Mouse (Mus musculus): ENCODE measurements around the gene Gm20708. TPM values are rescaled to one million over a fixed set of nuclear protein-coding genes. Genes with fewer than 3 reads are reported as not detected.
A peak's percentile ranks its signal among the peaks of the same experiment; 100 is the strongest.

Gm20708 gene
- polyA plus RNA-seq, 1 experiment from 2014 or later: 0.16 TPM

DNA sequence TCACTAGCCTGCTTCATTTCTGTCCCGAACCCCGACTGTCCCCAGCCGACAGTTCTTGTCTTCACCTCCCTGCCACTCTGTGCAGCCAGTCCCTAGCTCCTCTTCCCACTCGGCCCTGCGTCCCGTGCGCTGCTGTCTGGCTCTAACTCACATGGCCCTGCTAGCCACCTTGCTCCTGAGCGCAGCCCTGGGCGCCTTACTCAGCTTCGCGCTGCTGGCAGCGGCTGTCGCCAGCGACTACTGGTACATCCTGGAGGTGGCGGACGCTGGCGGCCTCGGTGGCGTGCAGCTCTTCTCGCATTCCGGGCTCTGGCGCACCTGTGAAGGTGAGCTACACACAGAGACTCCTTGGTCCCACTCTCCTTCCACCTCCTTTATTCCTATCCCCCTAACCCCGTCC, 51.1 kb downstream of the Gm20708 start, which contains the start of gene Tmem235:
Tmem235 (plus strand) TSS at position 152 of the 400 bp plus-strand sequence.
- peaks cover 19% of the 10 kb centered on the region for H3K36me3 ChIP-seq (ENCODE audit: control insufficient read depth, insufficient read depth, low read length)
- H3K4me2 ChIP-seq (ENCODE audit: low read depth, severe bottlenecking): peak within 1 kb of the TSS; percentile 18; the same call in 1 of the 2 replicates
- H3K9me3 ChIP-seq (ENCODE audit: control insufficient read depth, low read length): no peaks in the 10 kb centered on the region
- 0 out of 2 replicates have a peak, but pooled peaks cover 8% of the 10 kb centered on the region for H3K4me1 ChIP-seq (ENCODE audit: control insufficient read depth, insufficient read depth, low read length)
- WGBS: 3% methylated on average over 23 of the region's 23 CpGs
- DNase-seq (ENCODE audit: low spot score): peak; percentile 50
- H3K27me3 ChIP-seq (ENCODE audit: control insufficient read depth, insufficient read depth, low read length): peaks cover 28% of the 10 kb centered on the region
- H3K4me3 ChIP-seq (ENCODE audit: low read depth, low read length): 0 out of 2 replicates have a peak within 1 kb of the TSS, but pooled peaks have one; percentile 5
- H3K27ac ChIP-seq (replicated peaks; ENCODE audit: low read depth, low read length): no peak within 1 kb of the TSS
- no peak for ATAC-seq (ENCODE audit: insufficient number of reproducible peaks, low FRiP score, low TSS enrichment, low read depth)
- no peak within 1 kb of the TSS for H3K9ac ChIP-seq (ENCODE audit: low read length)

- Histone ChIP-seq H3K27ac (replicated peaks; ENCODE audit: low read depth, low read length) (no peak overlapping the region), H3K9ac (ENCODE audit: low read length) (no peak overlapping the region), H3K36me3 (ENCODE audit: control insufficient read depth, insufficient read depth, low read length) (no peaks in the 10 kb centered on the region; the same call in 1 of the 2 replicates), H3K4me2 (ENCODE audit: low read depth, severe bottlenecking) (no peak overlapping the region), H3K4me1 (ENCODE audit: control insufficient read depth, insufficient read depth, low read length) (0 out of 2 replicates have a peak, but pooled peaks cover 8% of the 10 kb centered on the region), H3K4me3 (ENCODE audit: low read depth, low read length) (no peak overlapping the region), H3K9me3 (ENCODE audit: control insufficient read depth, low read length) (no peaks in the 10 kb centered on the region), H3K27me3 (ENCODE audit: control insufficient read depth, insufficient read depth, low read length) (peaks cover 28% of the 10 kb centered on the region)
- no peak for DNase-seq (ENCODE audit: low spot score)
- no peak for ATAC-seq (ENCODE audit: insufficient number of reproducible peaks, low FRiP score, low TSS enrichment, low read depth)
- WGBS: 35% methylated on average over 11 of the region's 11 CpGs
Measured at GRCm38 (mm10) chr11:117863174-117863856, 53.8 kb downstream of the Gm20708 start.

GRCm38 (mm10) chr11:117864805-117865204, 55.3 kb downstream of the Gm20708 start:
- H3K4me3 ChIP-seq (ENCODE audit: low read depth, low read length): no peak overlapping the region
- H3K9ac ChIP-seq (ENCODE audit: low read length): no peak overlapping the region
- no peak overlapping the region for H3K4me2 ChIP-seq (ENCODE audit: low read depth, severe bottlenecking)
- H3K27ac ChIP-seq (replicated peaks; ENCODE audit: low read depth, low read length): no peak overlapping the region
- peaks cover 24% of the 10 kb centered on the region for H3K27me3 ChIP-seq (ENCODE audit: control insufficient read depth, insufficient read depth, low read length)
- H3K9me3 ChIP-seq (ENCODE audit: control insufficient read depth, low read length): no peaks in the 10 kb centered on the region
- no peak for ATAC-seq (ENCODE audit: insufficient number of reproducible peaks, low FRiP score, low TSS enrichment, low read depth)
- H3K4me1 ChIP-seq (ENCODE audit: control insufficient read depth, insufficient read depth, low read length): 0 out of 2 replicates have a peak, but pooled peaks cover 6% of the 10 kb centered on the region
- DNase-seq (ENCODE audit: low spot score): no peak
- WGBS: 40% methylated on average over 2 of the region's 2 CpGs
- no peaks in the 10 kb centered on the region; the same call in 1 of the 2 replicates for H3K36me3 ChIP-seq (ENCODE audit: control insufficient read depth, insufficient read depth, low read length)

DNA sequence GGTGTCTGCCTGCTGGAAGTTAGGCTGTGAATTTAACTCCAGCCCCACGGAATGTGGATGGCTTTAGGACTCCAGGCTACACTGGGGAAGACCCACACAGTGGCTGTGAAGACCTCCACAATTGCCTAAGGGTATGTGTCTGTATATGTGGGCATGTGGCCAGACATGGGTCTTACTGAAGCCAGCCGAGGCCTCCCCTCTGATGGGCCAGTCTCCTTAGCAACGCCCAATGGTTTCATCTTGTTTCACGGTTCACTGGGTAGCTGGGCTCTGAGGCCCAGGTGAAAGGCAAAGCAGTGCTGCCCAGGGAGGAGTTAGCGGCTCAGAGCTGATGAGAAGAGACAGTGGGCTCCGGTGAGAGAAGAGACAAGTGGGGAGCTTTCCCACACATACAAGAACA, 56.5 kb downstream of the Gm20708 start:
- 44% methylated on average over 6 of the region's 6 CpGs for WGBS
- Histone ChIP-seq H3K36me3 (ENCODE audit: control insufficient read depth, insufficient read depth, low read length) (no peaks in the 10 kb centered on the region; the same call in 1 of the 2 replicates), H3K27me3 (ENCODE audit: control insufficient read depth, insufficient read depth, low read length) (peaks cover 12% of the 10 kb centered on the region; the same call in 1 of the 2 replicates), H3K4me1 (ENCODE audit: control insufficient read depth, insufficient read depth, low read length) (no peaks in the 10 kb centered on the region), H3K9ac (ENCODE audit: low read length) (no peak overlapping the region), H3K27ac (replicated peaks; ENCODE audit: low read depth, low read length) (no peak overlapping the region), H3K4me2 (ENCODE audit: low read depth, severe bottlenecking) (no peak overlapping the region), H3K4me3 (ENCODE audit: low read depth, low read length) (no peak overlapping the region), H3K9me3 (ENCODE audit: control insufficient read depth, low read length) (no peaks in the 10 kb centered on the region)
- DNase-seq (ENCODE audit: low spot score) (no peak), ATAC-seq (ENCODE audit: insufficient number of reproducible peaks, low FRiP score, low TSS enrichment, low read depth) (no peak)

DNA sequence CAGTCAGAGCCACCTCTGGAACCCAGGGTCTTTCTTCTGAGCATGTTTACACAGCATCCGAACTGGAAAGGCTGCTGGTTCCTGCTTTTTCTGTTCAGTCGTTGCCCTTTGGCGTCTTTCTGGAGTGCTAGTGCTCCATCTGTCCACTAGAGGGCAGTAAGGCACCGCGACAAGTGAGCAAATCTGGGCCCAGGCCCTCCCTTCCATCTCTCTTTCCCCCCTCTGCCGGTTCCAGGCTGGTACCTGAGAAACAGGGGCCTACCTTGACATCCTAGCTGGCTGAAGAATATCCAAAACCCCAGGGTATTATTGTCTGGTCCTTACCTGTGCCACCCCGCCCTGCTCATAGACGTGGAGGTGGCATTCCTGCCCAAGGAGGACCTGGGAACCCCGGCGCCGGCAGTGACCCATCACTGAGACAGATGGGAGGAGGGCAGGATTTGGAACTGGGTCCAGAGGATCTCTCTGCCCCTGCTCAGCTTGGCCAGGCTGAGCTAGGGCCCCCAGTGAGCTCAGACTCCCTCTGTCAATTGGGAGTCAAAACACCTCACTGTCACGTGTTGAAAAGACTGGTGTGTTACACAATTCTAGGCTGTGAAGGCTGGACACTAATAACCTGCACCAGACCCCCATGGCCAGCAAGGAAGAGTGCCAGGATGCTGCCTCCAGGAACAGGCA, 61.4 kb downstream of the Gm20708 start:
- no peak for ATAC-seq (ENCODE audit: insufficient number of reproducible peaks, low FRiP score, low TSS enrichment, low read depth)
- no peak overlapping the region for H3K9ac ChIP-seq (ENCODE audit: low read length)
- H3K36me3 ChIP-seq (ENCODE audit: control insufficient read depth, insufficient read depth, low read length): no peaks in the 10 kb centered on the region; the same call in 1 of the 2 replicates
- H3K4me3 ChIP-seq (ENCODE audit: low read depth, low read length): no peak overlapping the region
- no peaks in the 10 kb centered on the region for H3K27me3 ChIP-seq (ENCODE audit: control insufficient read depth, insufficient read depth, low read length)
- H3K4me1 ChIP-seq (ENCODE audit: control insufficient read depth, insufficient read depth, low read length): peaks cover 3% of the 10 kb centered on the region; the same call in 1 of the 2 replicates
- peak; percentile 85 for DNase-seq (ENCODE audit: low spot score)
- H3K27ac ChIP-seq (replicated peaks; ENCODE audit: low read depth, low read length): no peak overlapping the region
- 40% methylated on average over 12 of the region's 12 CpGs for WGBS
- no peaks in the 10 kb centered on the region for H3K9me3 ChIP-seq (ENCODE audit: control insufficient read depth, low read length)
- no peak overlapping the region for H3K4me2 ChIP-seq (ENCODE audit: low read depth, severe bottlenecking)

- no peak for ATAC-seq (ENCODE audit: insufficient number of reproducible peaks, low FRiP score, low TSS enrichment, low read depth)
- no peaks in the 10 kb centered on the region; the same call in 1 of the 2 replicates for H3K36me3 ChIP-seq (ENCODE audit: control insufficient read depth, insufficient read depth, low read length)
- no peak overlapping the region for H3K4me3 ChIP-seq (ENCODE audit: low read depth, low read length)
- H3K27ac ChIP-seq (replicated peaks; ENCODE audit: low read depth, low read length): no peak overlapping the region
- DNase-seq (ENCODE audit: low spot score): no peak
- H3K9me3 ChIP-seq (ENCODE audit: control insufficient read depth, low read length): no peaks in the 10 kb centered on the region
- no peaks in the 10 kb centered on the region for H3K27me3 ChIP-seq (ENCODE audit: control insufficient read depth, insufficient read depth, low read length)
- H3K4me2 ChIP-seq (ENCODE audit: low read depth, severe bottlenecking): no peak overlapping the region
- H3K4me1 ChIP-seq (ENCODE audit: control insufficient read depth, insufficient read depth, low read length): peaks cover 3% of the 10 kb centered on the region; the same call in 1 of the 2 replicates
- H3K9ac ChIP-seq (ENCODE audit: low read length): no peak overlapping the region
- 71% methylated on average over 5 of the region's 5 CpGs for WGBS
Measured at GRCm38 (mm10) chr11:117871376-117871775, 61.9 kb downstream of the Gm20708 start.

DNA sequence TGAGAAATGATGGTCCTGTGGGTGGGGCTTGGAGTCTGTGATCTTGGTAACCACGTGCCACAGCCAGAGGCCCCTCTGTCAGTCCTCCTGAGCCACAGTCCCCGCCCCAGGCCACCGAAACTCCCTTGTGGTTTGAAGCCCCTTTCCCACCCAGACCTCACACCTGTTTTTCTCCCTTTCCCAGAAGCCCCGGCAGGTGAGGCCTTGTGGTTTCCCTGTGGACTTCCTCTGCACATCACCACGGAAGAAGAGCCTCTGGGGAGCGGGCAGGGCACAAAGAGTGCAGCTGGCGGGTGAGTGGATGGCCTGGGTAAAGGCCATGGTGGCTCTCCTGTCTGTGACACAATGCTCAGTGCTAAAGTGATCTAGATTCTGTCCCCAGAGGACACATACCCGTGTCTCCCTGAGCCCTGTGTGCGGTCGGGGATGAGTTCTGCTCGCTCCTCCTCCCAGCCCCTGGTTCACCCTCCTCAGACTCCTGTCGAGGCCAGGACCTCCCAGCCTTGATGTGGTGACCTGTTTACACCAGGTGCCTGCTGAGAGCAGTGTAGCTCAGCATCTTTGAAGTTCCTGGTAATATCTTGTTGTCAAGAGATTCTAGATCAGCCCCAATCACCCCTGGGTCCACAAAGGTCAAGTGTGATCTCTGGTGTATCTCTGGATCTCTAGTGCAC, 62.6 kb downstream of the Gm20708 start:
- no peaks in the 10 kb centered on the region for H3K27me3 ChIP-seq (ENCODE audit: control insufficient read depth, insufficient read depth, low read length)
- ATAC-seq (ENCODE audit: insufficient number of reproducible peaks, low FRiP score, low TSS enrichment, low read depth) (no peak), DNase-seq (ENCODE audit: low spot score) (no peak)
- WGBS: 62% methylated on average over 12 of the region's 12 CpGs
- peaks cover 3% of the 10 kb centered on the region; the same call in 1 of the 2 replicates for H3K4me1 ChIP-seq (ENCODE audit: control insufficient read depth, insufficient read depth, low read length)
- no peak overlapping the region for H3K4me2 ChIP-seq (ENCODE audit: low read depth, severe bottlenecking)
- no peak overlapping the region; the same call in 1 of the 2 replicates for H3K4me3 ChIP-seq (ENCODE audit: low read depth, low read length)
- no peaks in the 10 kb centered on the region; the same call in 1 of the 2 replicates for H3K36me3 ChIP-seq (ENCODE audit: control insufficient read depth, insufficient read depth, low read length)
- no peaks in the 10 kb centered on the region for H3K9me3 ChIP-seq (ENCODE audit: control insufficient read depth, low read length)
- no peak overlapping the region for H3K9ac ChIP-seq (ENCODE audit: low read length)
- no peak overlapping the region for H3K27ac ChIP-seq (replicated peaks; ENCODE audit: low read depth, low read length)

Measured in limb, embryonic 11.5 days (tissue).